Comparison of ENCODE assay signal across 8 mouse cellular contexts in the genomic region with DNA sequence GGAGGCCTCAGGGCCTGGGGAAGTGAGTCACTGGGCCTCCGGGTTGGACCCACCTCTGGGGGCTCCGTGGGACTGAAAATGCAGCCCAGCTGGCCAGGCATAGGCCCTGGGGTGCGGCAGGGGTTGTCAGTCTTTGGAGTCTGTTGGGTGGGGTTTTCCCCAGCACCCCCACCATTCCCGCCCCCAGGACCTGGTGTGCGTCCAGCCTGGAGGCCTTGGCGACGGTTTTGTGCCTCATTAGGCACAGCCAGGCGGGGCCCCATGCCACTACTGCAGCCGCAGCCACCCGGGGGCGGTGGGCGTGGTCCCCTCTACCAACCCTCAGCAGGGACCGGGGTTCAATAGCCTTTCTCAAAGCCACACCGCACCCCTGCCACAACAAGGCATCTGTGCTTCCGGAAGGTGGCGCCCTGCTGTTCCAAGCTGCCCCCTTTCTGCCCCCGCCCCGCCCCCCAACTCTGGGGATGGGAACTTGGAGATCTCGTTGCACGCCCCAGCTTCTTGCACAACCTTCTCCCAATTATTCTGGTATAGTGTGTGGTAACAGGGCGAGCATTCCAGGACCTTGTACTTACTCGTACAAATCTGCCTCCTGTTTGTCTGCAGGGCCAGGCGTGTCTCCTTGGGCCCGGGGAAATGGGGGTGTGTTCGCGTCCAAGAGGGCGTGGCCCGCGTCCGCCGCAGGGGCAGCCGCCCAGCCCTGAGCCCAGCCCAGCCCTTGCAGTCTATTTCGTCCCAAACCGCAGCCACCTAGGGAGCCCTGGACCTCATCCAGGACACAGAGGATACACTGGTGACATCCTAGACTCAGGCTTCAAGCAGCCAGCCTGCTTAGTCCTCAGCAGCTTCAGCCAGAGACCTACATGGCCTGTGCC. TPM values are rescaled to one million over a fixed set of nuclear protein-coding genes. Genes with fewer than 3 reads are reported as not detected.
DNase-seq lines count a peak whose midpoint lies in the region; ATAC-seq and TF ChIP-seq lines count a peak whose summit lies in the region.

No protein-coding gene starts in this region.

- H3K4me2 ChIP-seq in forebrain, embryonic 14.5 days (ENCODE audit: low read length) = peak overlapping the region; percentile 61
- H3K4me2 ChIP-seq in lung, embryonic 15.5 days = peak overlapping the region; percentile 85

- H3K4me1 ChIP-seq in forebrain, embryonic 14.5 days (ENCODE audit: control insufficient read depth, insufficient read depth, low read length) = peaks cover 13% of the 10 kb centered on the region
- H3K4me1 ChIP-seq in lung, embryonic 15.5 days = peaks cover 15% of the 10 kb centered on the region
- peaks cover 15% of the 10 kb centered on the region for H3K4me1 ChIP-seq in olfactory bulb, adult 2 months (ENCODE audit: control insufficient read depth, insufficient read depth, low read length)

- H3K9ac ChIP-seq in forebrain, embryonic 14.5 days (ENCODE audit: low read length) = peak overlapping the region; percentile 54
- H3K9ac ChIP-seq in lung, embryonic 15.5 days = peak overlapping the region; percentile 55

- intact Hi-C loops in heart, postnatal 36 days (cut with DNase I) = no loop called here

- TF ChIP-seq POLR2A in olfactory bulb, adult 2 months (IDR thresholded peaks at IDR 0.05; ENCODE audit: insufficient read depth, low read depth, low read length) = no peak

- DNase-seq in CD4-positive helper T cell, adult 2 months (ENCODE audit: low read depth, low spot score) = peak; percentile 52
- DNase-seq in adrenal gland, adult 2 months = peak; percentile 83
- peak; percentile 77 for DNase-seq in forebrain, embryonic 14.5 days (ENCODE audit: low spot score)
- DNase-seq in heart, postnatal 36 days = peak; percentile 67 to 74
- peak; percentile 84 to 90 for DNase-seq in kidney, postnatal 4 days
- peak; percentile 88 for DNase-seq in urinary bladder, postnatal 14 days (ENCODE audit: low spot score)

- under 1% methylated on average over 34 of the region's 34 CpGs for WGBS in forebrain, embryonic 14.5 days
- WGBS in lung, embryonic 15.5 days = 1% methylated on average over 34 of the region's 34 CpGs
- WGBS in olfactory bulb, adult 2 months = 3% methylated on average over 34 of the region's 34 CpGs

- no peaks in the 10 kb centered on the region for H3K36me3 ChIP-seq in forebrain, embryonic 14.5 days (ENCODE audit: control insufficient read depth, insufficient read depth, low read length)
- no peaks in the 10 kb centered on the region for H3K36me3 ChIP-seq in lung, embryonic 15.5 days

- H3K27me3 ChIP-seq in forebrain, embryonic 14.5 days (replicated peaks; ENCODE audit: control insufficient read depth, insufficient read depth, low read length) = no peaks in the 10 kb centered on the region
- no peaks in the 10 kb centered on the region for H3K27me3 ChIP-seq in lung, embryonic 15.5 days

- peak overlapping the region; percentile 69; the same call in 1 of the 2 replicates for H3K27ac ChIP-seq in forebrain, embryonic 14.5 days (ENCODE audit: low read depth, low read length)
- H3K27ac ChIP-seq in lung, embryonic 15.5 days = peak overlapping the region; percentile 86
- no peak overlapping the region for H3K27ac ChIP-seq in olfactory bulb, adult 2 months (ENCODE audit: insufficient read depth, low read depth, low read length)

- peak; percentile 89 for ATAC-seq in forebrain, embryonic 14.5 days
- ATAC-seq in lung, embryonic 15.5 days (ENCODE audit: borderline replicate concordance, extremely low read depth, low FRiP score, low TSS enrichment) = peak; percentile 88

- peak overlapping the region; percentile 30 for H3K4me3 ChIP-seq in forebrain, embryonic 14.5 days (ENCODE audit: low read depth, low read length)
- peak overlapping the region; percentile 45 for H3K4me3 ChIP-seq in lung, embryonic 15.5 days
- peak overlapping the region; percentile 10; the same call in 1 of the 2 replicates for H3K4me3 ChIP-seq in olfactory bulb, adult 2 months (ENCODE audit: insufficient read depth, low read depth, low read length)

- no peaks in the 10 kb centered on the region for H3K9me3 ChIP-seq in forebrain, embryonic 14.5 days (replicated peaks; ENCODE audit: control insufficient read depth, low read length)
- H3K9me3 ChIP-seq in lung, embryonic 15.5 days = no peaks in the 10 kb centered on the region

- no peak for TF ChIP-seq CTCF in olfactory bulb, adult 2 months (IDR thresholded peaks at IDR 0.05; ENCODE audit: insufficient read depth, low read depth, low read length)

RNA-seq across cellular contexts. Expression of a gene that starts 26.1 kb away (rescaled TPM):
- total RNA-seq in adrenal gland, adult 2 months (2021) = 10 to 100 TPM in 1 of 2 experiments, 1 to 10 TPM in 1; 5.3 to 14.4 TPM
- 8.7 and 11.6 TPM in 2 replicates for polyA plus RNA-seq in adrenal gland, adult 2 months (2012; rRNA removed)
- polyA plus RNA-seq in forebrain, embryonic 14.5 days (2014; fragmentation: Nextera tagmentation; extraction: Ambion mirVana) = 13.9 and 16.0 TPM in 2 replicates
- 1 to 10 TPM; 3.0 to 3.2 TPM for total RNA-seq in heart, postnatal 36 days (2021)
- 17.3 and 18.4 TPM in 2 replicates for polyA plus RNA-seq in lung, embryonic 15.5 days (2015; fragmentation: Nextera tagmentation; extraction: Ambion mirVana)
- not detected in 2 replicates for polyA plus RNA-seq in olfactory bulb, adult 2 months (2012; ENCODE audit: insufficient read depth, insufficient read length, low replicate concordance, missing spikeins)
